Mouse (Mus musculus): ENCODE data around the gene Rpl23. TPM values are rescaled to one million over a fixed set of nuclear protein-coding genes. Genes with fewer than 3 reads are reported as not detected.

The Rpl23 gene
- polyA plus RNA-seq, 1 experiment from 2014 or later, result 404 TPM

GRCm38 (mm10) chr11:97822840-97823603 is 40.8 kb upstream of the Rpl23 start:
- Histone ChIP-seq H3K36me3 (peaks cover 61% of the 10 kb centered on the region), H3K4me1 (replicated peaks) (peaks cover 51% of the 10 kb centered on the region), H3K4me3 (no peak overlapping the region), H3K9ac (no peak overlapping the region), H3K27ac (ENCODE audit: poor library complexity, severe bottlenecking) (no peak overlapping the region), H3K27me3 (replicated peaks) (no peaks in the 10 kb centered on the region), H3K4me2 (no peak overlapping the region), H3K9me3 (replicated peaks) (no peaks in the 10 kb centered on the region)
- no peak for ATAC-seq (ENCODE audit: insufficient number of reproducible peaks, low FRiP score)
- 74% methylated on average over 20 of the region's 20 CpGs for WGBS

DNA sequence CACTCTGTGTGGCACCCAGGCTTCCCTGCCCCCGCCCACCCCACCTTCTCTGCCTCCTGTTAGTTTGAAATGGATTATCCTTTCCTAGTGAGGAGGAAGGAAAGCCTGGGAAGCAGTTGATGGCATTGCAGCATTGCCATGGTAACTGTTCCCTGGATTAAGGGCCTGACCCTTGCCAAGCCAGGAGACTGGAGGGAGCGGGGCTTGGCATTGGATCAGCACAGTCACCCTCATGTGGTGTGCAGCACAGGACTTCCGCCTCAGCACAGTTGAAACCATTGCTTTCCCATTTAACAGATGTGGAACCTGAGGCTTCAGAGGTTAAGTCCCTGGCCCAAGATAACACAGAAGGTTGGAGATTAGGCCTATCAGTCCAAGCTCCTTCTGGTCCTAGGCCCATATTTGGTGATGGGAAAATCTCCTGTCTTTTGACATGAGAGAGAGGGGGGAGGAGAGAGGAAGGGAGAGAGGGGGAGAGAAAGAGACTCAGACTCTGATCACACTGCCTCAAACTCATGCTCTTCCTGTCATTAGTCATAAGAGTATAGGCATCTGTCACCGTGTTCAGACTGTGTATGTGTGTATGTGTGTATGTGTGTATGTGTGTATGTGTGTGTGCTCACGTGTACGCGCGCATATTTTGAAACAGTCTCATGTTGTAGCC is 39.3 kb upstream of the Rpl23 start:
- peaks cover 59% of the 10 kb centered on the region for H3K36me3 ChIP-seq
- 88% methylated on average over 8 of the region's 8 CpGs for WGBS
- no peaks in the 10 kb centered on the region for H3K27me3 ChIP-seq (replicated peaks)
- peaks cover 66% of the 10 kb centered on the region for H3K4me1 ChIP-seq (replicated peaks)
- ATAC-seq (ENCODE audit: insufficient number of reproducible peaks, low FRiP score), result no peak
- no peaks in the 10 kb centered on the region for H3K9me3 ChIP-seq (replicated peaks)
- H3K4me3 ChIP-seq, result no peak overlapping the region
- H3K9ac ChIP-seq, result no peak overlapping the region
- H3K27ac ChIP-seq (ENCODE audit: poor library complexity, severe bottlenecking), result no peak overlapping the region; the same call in 1 of the 2 replicates
- no peak overlapping the region for H3K4me2 ChIP-seq

- Histone ChIP-seq H3K36me3 (peaks cover 59% of the 10 kb centered on the region), H3K27ac (ENCODE audit: poor library complexity, severe bottlenecking) (no peak overlapping the region), H3K27me3 (replicated peaks) (no peaks in the 10 kb centered on the region), H3K9me3 (replicated peaks) (no peaks in the 10 kb centered on the region), H3K4me2 (peak overlapping the region; percentile 5; the same call in 1 of the 2 replicates), H3K4me3 (no peak overlapping the region), H3K4me1 (replicated peaks) (peaks cover 67% of the 10 kb centered on the region), H3K9ac (no peak overlapping the region; the same call in 1 of the 2 replicates)
- ATAC-seq (ENCODE audit: insufficient number of reproducible peaks, low FRiP score), result peak; percentile 75
- 20% methylated on average over 4 of the region's 4 CpGs for WGBS
These were observed 38.6 kb upstream of the Rpl23 start for GRCm38 (mm10) chr11:97820840-97821239.

- Histone ChIP-seq H3K4me1 (replicated peaks) (peaks cover 72% of the 10 kb centered on the region), H3K36me3 (peaks cover 59% of the 10 kb centered on the region)
- no peak for ATAC-seq (ENCODE audit: insufficient number of reproducible peaks, low FRiP score)
These were observed 37.7 kb upstream of the Rpl23 start for GRCm38 (mm10) chr11:97819923-97820322.

GRCm38 (mm10) chr11:97819102-97819501 is 36.9 kb upstream of the Rpl23 start:
- Histone ChIP-seq H3K4me2 (no peak overlapping the region), H3K36me3 (peaks cover 56% of the 10 kb centered on the region), H3K4me3 (no peak overlapping the region), H3K9me3 (replicated peaks) (no peaks in the 10 kb centered on the region), H3K4me1 (replicated peaks) (peaks cover 64% of the 10 kb centered on the region), H3K27me3 (replicated peaks) (no peaks in the 10 kb centered on the region), H3K9ac (peak overlapping the region; percentile 63; the same call in 1 of the 2 replicates), H3K27ac (ENCODE audit: poor library complexity, severe bottlenecking) (peak overlapping the region; percentile 67)
- 39% methylated on average over 4 of the region's 4 CpGs for WGBS
- no peak for ATAC-seq (ENCODE audit: insufficient number of reproducible peaks, low FRiP score)

More at GRCm38 (mm10) chr11:97819923-97820322, 37.7 kb upstream of the Rpl23 start:
- no peaks in the 10 kb centered on the region for H3K9me3 ChIP-seq (replicated peaks)
- no peak overlapping the region for H3K4me2 ChIP-seq
- no peak overlapping the region for H3K9ac ChIP-seq
- 67% methylated on average over 5 of the region's 5 CpGs for WGBS
- H3K4me3 ChIP-seq, result no peak overlapping the region
- H3K27ac ChIP-seq (ENCODE audit: poor library complexity, severe bottlenecking), result peak overlapping the region; percentile 14
- H3K27me3 ChIP-seq (replicated peaks), result no peaks in the 10 kb centered on the region

- Histone ChIP-seq H3K27ac (ENCODE audit: poor library complexity, severe bottlenecking) (peak overlapping the region; percentile 67), H3K36me3 (peaks cover 58% of the 10 kb centered on the region), H3K4me1 (replicated peaks) (peaks cover 68% of the 10 kb centered on the region), H3K9me3 (replicated peaks) (no peaks in the 10 kb centered on the region), H3K4me2 (no peak overlapping the region), H3K4me3 (no peak overlapping the region), H3K27me3 (replicated peaks) (no peaks in the 10 kb centered on the region), H3K9ac (peak overlapping the region; percentile 63)
- ATAC-seq (ENCODE audit: insufficient number of reproducible peaks, low FRiP score), result no peak
- 7% methylated on average over 4 of the region's 4 CpGs for WGBS
These were observed 36.3 kb upstream of the Rpl23 start for GRCm38 (mm10) chr11:97818571-97818970.

- H3K4me3 ChIP-seq, result no peak overlapping the region
- no peaks in the 10 kb centered on the region for H3K9me3 ChIP-seq (replicated peaks)
- H3K27me3 ChIP-seq (replicated peaks), result no peaks in the 10 kb centered on the region
- no peak for ATAC-seq (ENCODE audit: insufficient number of reproducible peaks, low FRiP score)
- peak overlapping the region; percentile 67; the same call in 1 of the 2 replicates for H3K27ac ChIP-seq (ENCODE audit: poor library complexity, severe bottlenecking)
- peaks cover 59% of the 10 kb centered on the region for H3K36me3 ChIP-seq
- peak overlapping the region; percentile 8; the same call in 1 of the 2 replicates for H3K9ac ChIP-seq
- peaks cover 73% of the 10 kb centered on the region for H3K4me1 ChIP-seq (replicated peaks)
- H3K4me2 ChIP-seq, result no peak overlapping the region
- WGBS, result 37% methylated on average over 6 of the region's 6 CpGs
These were observed 35.8 kb upstream of the Rpl23 start for GRCm38 (mm10) chr11:97818003-97818402.

GRCm38 (mm10) chr11:97817379-97817778 is 35.1 kb upstream of the Rpl23 start:
- H3K4me1 ChIP-seq (replicated peaks), result peaks cover 80% of the 10 kb centered on the region
- no peak overlapping the region for H3K4me3 ChIP-seq
- WGBS, result 29% methylated on average over 5 of the region's 5 CpGs
- H3K9me3 ChIP-seq (replicated peaks), result no peaks in the 10 kb centered on the region
- peak overlapping the region; percentile 41; the same call in 1 of the 2 replicates for H3K27ac ChIP-seq (ENCODE audit: poor library complexity, severe bottlenecking)
- H3K4me2 ChIP-seq, result no peak overlapping the region
- no peak overlapping the region for H3K9ac ChIP-seq
- peaks cover 60% of the 10 kb centered on the region for H3K36me3 ChIP-seq
- H3K27me3 ChIP-seq (replicated peaks), result no peaks in the 10 kb centered on the region
- ATAC-seq (ENCODE audit: insufficient number of reproducible peaks, low FRiP score), result no peak

GRCm38 (mm10) chr11:97816916-97817315 is 34.7 kb upstream of the Rpl23 start:
- Histone ChIP-seq H3K4me1 (replicated peaks) (peaks cover 84% of the 10 kb centered on the region), H3K36me3 (peaks cover 60% of the 10 kb centered on the region), H3K9ac (peak overlapping the region; percentile 39; the same call in 1 of the 2 replicates), H3K27me3 (replicated peaks) (no peaks in the 10 kb centered on the region), H3K27ac (ENCODE audit: poor library complexity, severe bottlenecking) (peak overlapping the region; percentile 41), H3K4me3 (no peak overlapping the region), H3K4me2 (no peak overlapping the region), H3K9me3 (replicated peaks) (no peaks in the 10 kb centered on the region)
- WGBS, result 45% methylated on average over 9 of the region's 9 CpGs
- ATAC-seq (ENCODE audit: insufficient number of reproducible peaks, low FRiP score), result no peak

DNA sequence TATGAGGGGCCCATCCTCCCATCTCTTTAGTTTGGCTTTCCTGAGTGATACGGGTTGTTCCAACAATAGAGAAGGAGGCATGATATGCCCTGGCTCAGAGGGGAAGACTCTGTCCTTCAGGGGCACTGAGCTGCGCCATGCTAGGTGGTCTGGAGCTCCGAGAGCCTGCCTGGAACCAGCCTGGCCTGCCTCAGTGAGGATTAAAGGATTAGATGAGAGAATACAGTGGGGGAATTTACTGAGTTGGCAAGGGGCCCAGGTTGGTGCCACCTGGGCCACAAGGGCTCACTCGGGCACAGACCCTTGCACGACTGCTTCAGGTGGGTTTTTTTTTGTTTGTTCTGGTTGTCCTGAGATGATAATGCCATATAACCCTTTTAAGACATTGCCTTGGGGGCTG is 33.9 kb upstream of the Rpl23 start:
- H3K4me2 ChIP-seq, result no peak overlapping the region
- H3K9ac ChIP-seq, result 0 out of 2 replicates have a peak overlapping the region, but pooled peaks have one; percentile 5
- H3K9me3 ChIP-seq (replicated peaks), result no peaks in the 10 kb centered on the region
- H3K27me3 ChIP-seq (replicated peaks), result no peaks in the 10 kb centered on the region
- 72% methylated on average over 5 of the region's 5 CpGs for WGBS
- peaks cover 53% of the 10 kb centered on the region for H3K36me3 ChIP-seq
- H3K4me3 ChIP-seq, result no peak overlapping the region
- H3K4me1 ChIP-seq (replicated peaks), result peaks cover 85% of the 10 kb centered on the region
- ATAC-seq (ENCODE audit: insufficient number of reproducible peaks, low FRiP score), result no peak
- H3K27ac ChIP-seq (ENCODE audit: poor library complexity, severe bottlenecking), result no peak overlapping the region

DNA sequence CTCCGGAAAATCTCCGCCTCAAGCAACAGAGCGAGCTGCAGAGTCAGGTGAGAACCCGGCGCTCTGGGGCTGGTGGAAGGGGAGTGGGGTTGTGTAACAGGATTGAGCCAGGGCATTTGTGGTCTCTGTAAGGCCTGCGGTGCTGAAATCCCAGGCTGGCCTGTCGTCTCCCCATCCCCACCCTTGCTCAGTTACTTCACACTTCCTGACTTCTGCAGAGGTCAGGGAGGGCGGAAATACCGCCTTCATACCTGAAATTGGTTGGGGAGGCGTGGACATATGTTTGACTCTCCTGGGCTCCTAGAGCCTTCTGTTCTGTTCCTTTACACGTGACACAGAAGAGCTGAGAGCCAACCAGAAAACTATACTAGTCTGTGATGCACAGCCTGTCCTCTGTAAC is 33.5 kb upstream of the Rpl23 start:
- Histone ChIP-seq H3K27me3 (replicated peaks) (no peaks in the 10 kb centered on the region), H3K27ac (ENCODE audit: poor library complexity, severe bottlenecking) (no peak overlapping the region), H3K36me3 (peaks cover 52% of the 10 kb centered on the region), H3K4me2 (no peak overlapping the region), H3K9ac (no peak overlapping the region), H3K4me1 (replicated peaks) (peaks cover 84% of the 10 kb centered on the region), H3K4me3 (no peak overlapping the region), H3K9me3 (replicated peaks) (no peaks in the 10 kb centered on the region)
- 68% methylated on average over 11 of the region's 11 CpGs for WGBS
- ATAC-seq (ENCODE audit: insufficient number of reproducible peaks, low FRiP score), result no peak
